Mouse (Mus musculus): Measurements from ENCODE around the gene Intu.

- TF ChIP-seq CTCF (IDR thresholded peaks at IDR 0.05; ENCODE audit: borderline replicate concordance, insufficient read depth, low read depth, low read length) = no peak
- TF ChIP-seq POLR2A (IDR thresholded peaks at IDR 0.05; ENCODE audit: borderline replicate concordance, insufficient read depth, low read length) = no peak
These were observed 8.2 kb upstream of the Intu start for GRCm38 (mm10) chr3:40522846-40523245.
